Mouse (Mus musculus) gastrocnemius, postnatal 14 days (tissue): Measurements from ENCODE around the gene Tspan4. TPM values are rescaled to one million over a fixed set of nuclear protein-coding genes. Genes with fewer than 3 reads are reported as not detected.

Source experiments
- DNase-seq: peaks from one replicate; pipeline ENCODE4 v3.0.0; 2021; ENCODE audit warnings: mixed read lengths
- intact Hi-C: fragments of 180-260 bp; cut with DNase I; formaldehyde crosslinking; loops from one replicate; pipeline ENCODE4 v1.15.1; 2025; ENCODE audit warnings: low total_unique reads
- total RNA-seq, 2 experiments: library from RNA; stranded (reverse); gene quantifications; 2 replicates each; pipeline ENCODE4 v1.2.3; 2021

The Tspan4 gene
- total RNA-seq, 2 experiments from 2014 or later, result 15.3 TPM

DNA sequence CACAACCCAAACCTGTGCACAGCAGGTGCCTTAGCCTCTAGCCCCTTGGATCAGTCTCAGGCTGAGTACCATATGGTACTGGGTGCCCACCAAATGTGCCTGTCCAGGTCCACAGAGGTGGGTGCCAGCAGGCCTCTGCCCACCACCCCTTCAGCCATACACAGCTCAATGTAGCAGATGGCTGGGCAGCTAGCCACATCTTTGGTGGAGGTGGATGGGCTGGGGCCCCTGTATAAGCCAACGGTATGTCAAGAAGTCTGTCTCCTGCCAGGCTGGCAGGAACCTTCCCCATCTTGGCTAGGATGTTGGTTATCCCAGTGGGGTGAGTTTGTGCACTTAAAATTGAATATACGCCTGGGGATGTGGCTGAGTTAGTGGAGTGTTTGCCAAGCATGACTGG is 10.6 kb downstream of the Tspan4 start:
- DNase-seq, result no peak
- intact Hi-C loops, result loop anchor here (2.0 kb wide), 1 partner anchor 39 kb away; no protein-coding TSS in a partner anchor

DNA sequence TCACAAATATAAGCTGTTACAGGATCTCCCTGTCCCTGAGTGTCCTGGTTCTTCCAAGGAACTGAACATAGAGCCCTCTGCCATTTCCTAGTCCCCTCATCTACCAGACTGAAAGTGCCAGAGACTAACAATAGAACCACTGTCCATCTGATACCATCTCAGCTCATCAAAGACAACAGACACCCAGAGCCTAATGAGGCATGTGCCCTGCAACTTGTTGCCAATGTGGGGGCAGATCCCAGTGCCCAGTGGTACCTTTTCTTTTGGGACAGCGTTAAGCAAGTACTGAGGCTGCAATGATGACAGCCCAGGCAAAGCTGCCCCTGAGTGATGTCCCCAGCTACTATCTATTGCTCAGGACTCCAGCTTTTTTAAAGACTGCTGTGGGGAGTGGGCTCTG is 11.2 kb downstream of the Tspan4 start:
- intact Hi-C loops, result no loop called here
- DNase-seq, result no peak

DNA sequence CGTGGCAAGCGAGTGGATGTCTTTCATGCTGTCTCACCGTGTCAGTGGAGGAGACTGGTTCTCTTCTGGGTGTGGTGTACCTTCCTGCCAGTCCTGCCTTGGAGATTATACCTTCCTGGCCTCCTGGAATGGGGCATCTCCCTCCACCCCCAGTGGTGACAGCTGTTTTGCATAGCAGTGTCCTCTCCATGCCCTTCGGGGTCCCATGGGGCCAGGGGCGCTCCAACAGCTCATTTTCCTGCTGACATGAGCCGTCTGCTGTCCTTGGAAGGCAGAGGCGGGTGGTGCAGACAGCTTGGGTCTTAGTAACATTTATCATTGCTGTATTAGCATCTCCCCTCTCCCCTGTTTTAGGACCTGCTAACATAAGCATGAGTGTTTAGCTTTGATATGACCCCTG is 12.1 kb downstream of the Tspan4 start:
- intact Hi-C loops, result no loop called here
- DNase-seq, result no peak

DNA sequence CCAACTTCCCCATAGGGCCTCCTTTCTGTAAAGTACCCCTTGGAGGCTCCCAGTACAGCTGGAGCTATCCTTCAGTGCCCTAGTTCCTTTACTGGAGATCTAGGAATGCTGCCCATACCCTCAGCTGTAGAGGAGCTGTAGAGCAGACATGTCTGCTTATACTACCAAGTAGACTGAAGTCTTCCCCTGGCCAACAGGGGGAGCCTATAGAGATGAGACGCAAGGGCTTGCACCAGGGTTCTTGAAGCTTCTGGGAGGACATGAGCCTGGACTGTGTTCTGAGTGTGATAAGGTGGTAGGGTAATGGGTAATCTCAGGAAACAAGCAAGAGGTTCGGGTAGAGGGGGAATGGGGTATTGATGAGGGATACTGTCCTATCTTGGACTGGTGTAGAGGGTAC is 16.1 kb downstream of the Tspan4 start:
- intact Hi-C loops, result no loop called here

DNA sequence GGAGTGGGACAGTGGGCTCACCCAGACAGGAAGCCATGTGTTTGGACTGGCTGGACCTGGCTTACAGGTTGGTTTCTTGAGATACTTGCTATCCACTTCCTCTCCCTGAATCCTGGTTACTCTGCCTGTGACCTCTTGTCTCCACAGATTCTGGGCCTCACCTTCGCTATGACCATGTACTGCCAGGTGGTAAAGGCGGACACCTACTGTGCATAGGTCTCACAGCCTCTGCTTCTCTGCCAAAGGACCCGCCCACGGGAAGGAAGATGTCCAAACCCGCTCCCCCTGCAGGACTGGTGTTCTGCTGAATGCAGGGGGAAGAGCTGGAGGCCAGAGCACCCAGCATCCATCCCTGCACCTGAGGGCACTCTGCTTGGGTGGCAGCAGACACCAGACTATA is 17.7 kb downstream of the Tspan4 start:
- no peak for DNase-seq
- intact Hi-C loops, result no loop called here

More for the DNA sequence above, 16.1 kb downstream of the Tspan4 start:
- DNase-seq, result no peak

DNA sequence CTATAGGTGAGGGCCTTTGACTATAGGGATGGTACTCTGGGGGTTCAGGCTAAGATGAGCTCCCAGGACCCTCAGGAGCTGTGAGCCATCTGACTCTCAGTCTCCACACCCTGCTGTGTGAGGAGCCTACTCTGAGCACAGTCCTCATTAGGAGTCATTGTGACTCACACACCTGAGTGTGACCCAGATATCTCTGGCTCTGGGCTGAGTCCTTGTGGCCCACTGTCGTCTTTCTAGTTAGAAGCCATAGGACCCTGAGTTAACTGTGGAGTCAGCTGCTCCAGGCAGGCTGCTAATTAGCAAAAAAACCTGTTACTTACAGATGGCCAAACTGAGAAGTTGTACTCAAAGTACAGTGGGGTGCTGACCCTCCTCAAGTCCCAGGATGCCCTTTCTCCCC is 18.7 kb downstream of the Tspan4 start:
- DNase-seq, result no peak
- intact Hi-C loops, result no loop called here

DNA sequence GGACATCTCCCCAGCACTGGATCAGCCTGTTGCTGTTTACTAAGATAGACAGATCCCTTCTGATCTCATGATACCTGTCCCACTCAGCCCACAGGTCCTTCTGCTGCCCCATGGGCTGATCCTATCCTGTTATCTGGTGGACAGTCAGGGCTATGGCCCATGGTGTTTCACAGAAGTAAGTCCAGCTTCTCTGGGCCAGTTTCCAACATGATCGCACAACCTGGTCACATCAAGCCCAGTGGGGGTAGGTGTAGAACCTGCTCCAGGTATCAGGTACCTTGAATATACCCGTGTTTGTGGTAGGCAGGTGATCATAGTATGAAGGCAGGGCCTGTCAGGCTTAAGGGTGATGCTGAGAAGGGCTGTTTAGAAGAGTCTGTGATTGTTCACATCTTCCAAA is 20.3 kb downstream of the Tspan4 start:
- intact Hi-C loops, result no loop called here

DNA sequence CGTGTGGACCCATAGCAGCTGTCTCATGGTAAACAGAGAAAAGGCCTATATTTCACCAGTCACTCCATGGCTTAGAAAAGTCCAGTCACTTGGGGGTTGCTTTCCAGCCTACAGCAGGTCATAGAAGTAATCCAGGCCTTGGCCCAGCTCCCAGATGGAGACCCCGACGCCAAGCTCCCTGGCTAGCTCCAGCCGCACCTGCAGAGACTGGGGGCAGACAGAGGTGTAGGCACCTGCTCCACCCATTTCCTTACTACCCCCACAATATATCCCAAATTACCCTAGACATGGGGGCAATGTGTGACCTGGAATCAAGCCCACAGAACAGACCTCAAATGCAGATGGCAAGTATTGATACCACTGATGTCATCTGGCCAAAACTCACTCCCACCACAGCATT is 20.9 kb downstream of the Tspan4 start:
- no peak for DNase-seq
- intact Hi-C loops, result no loop called here

More for the DNA sequence above, 20.3 kb downstream of the Tspan4 start:
- DNase-seq, result no peak

DNA sequence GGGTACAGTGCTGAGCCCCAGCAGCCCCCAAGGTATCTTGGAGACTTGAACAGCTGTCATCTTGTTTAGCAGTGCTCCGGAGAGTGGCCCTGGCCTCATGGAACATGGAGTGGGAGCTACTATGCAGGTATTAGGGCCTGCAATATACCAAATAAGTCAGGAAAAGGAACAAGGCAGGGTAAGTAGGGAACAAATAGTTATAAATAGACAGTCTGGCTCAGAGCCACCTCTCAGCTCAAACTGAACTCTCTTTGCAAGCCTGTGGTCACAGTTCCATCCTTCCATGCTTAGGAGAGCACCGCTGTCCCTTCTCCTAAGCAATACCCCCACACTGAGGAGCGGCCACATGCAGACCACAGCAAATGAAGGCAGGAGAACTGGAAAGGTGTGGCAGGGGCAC is 22.6 kb downstream of the Tspan4 start:
- intact Hi-C loops, result no loop called here
- DNase-seq, result no peak

DNA sequence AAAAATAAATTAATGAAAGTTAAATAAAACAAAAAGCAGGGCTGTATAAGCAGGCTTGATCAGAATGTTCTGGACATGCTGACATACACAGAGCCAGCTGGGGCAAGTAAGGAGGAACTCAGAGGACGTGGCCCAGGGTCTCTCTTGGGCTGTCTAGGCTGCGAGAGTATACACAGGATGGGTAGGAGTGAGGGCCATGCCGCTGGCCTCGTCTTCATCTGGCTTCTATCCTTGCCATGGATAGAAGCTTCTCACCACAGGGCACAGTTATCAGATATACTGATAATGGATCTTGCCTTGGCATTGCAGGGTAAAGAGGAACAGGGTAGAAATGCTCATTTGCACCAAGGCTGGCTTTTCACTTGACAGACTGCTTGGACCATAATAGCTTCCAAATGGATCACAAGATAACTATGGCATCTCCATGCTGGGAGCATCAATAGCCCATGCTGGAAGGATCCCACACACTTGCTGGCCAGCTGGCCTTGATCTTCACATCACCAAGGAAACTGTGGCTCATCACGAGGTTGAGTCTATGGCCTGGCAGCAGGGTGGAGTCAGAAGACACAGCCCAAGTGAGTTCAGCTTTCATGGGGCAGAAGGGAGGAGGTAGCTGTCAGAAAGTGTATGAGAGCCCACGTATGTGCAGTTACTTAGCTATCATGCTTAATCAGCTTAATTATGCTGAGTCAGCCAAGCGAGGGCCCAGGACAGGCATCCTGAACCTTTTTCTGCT is 26.9 kb downstream of the Tspan4 start:
- intact Hi-C loops, result no loop called here
- no peak for DNase-seq

DNA sequence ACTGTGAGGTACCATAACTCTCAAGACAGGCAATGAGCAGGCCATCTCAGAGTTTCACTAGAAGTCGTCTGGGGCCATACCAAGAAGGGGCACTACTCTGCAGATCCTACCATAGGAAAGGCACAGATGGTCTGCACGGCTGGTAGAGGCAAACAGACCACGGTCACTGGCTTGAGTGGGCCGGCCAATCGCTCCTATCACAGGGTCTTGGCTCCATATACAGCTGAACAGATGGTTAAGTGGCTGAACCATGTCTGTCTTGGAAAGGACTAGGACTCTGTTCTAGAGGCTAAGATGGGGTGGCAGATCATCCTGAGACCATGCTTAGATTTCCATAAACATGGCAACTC is 27.5 kb downstream of the Tspan4 start:
- intact Hi-C loops, result no loop called here
- DNase-seq, result no peak

DNA sequence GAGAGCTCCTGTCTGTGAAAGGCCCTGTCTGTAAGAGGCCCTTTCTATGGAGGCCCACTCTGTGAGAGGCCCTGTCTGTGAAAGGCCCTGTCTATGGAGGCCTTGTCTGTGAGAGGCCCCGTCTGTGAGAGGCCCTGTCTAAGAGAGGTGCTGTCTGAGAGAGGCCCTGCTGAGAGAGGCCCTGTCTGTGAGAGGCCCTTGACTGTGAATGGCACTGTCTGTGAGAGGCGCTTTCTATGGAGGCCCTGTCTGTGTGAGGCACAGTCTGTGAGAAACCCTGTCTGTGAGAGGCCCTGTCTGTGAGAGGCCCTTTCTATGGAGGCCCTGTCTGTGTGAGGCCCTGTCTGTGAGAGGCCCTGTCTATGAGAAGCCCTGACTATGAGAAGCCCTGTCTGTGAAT is 31.2 kb downstream of the Tspan4 start:
- intact Hi-C loops, result no loop called here
- DNase-seq, result no peak

DNA sequence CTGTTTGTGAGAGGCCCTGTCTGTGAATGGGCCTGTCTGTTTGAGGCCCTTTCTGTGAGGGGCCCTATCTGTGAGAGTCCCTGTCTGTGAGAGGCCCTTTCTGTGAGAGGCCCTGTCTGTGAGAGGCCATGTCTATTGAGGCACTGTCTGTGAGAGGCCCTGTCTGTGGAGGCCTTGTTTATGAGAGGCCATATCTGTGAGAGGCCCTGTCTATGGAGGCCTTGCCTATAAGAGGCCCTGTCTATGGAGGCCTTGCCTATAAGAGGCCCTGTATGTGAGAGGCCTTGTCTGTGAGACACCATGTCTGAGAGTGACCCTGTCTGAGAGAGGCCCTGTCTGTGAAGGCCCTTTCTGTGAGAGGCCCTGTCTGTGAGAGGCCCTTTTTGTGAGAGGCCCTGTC is 33.1 kb downstream of the Tspan4 start:
- DNase-seq, result no peak
- intact Hi-C loops, result no loop called here

DNA sequence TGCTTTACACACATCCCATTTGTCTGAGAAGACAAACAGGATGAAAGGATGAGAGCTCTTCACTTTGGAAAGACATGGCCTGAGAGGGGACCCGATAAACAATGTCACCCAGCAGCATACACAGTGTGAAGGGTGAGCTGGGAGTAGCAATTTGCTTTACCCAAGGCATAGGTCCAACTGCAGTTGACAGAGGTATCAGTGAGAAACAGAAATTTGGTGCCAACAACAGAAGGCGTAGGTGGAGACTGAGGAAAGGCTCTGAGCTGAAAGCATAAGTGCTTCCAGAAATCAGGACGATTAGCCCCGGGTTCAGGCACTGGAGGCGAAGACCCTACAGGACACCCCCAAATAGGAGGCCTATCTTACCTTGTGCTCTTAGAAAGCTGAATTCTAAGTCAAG is 35.2 kb downstream of the Tspan4 start:
- intact Hi-C loops, result no loop called here
- no peak for DNase-seq

DNA sequence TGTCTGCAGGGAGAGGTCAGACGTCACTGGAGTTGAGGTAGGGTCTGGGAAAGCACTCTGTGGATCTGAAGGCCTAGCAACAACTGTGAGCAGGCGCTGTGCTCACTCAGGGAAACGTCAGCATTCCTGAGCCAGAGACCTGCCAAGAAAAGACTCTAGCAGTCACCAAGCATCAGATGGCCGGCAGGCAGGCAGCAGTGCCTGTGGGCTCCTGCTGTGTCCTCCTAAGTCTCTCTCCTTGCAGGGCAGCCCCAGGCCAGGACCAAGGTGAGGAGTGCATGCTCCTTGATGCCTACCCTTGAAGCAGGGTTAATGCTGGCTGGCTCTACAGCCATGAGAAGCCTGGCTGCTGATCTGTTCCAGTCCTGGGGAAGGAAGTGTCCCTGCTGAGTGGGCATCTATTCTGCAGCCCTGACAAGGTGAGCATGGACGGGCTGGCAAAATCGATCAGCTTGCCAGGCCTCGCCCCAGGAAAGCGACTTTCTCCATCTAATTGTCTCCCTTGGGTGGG is 35.7 kb downstream of the Tspan4 start:
- intact Hi-C loops, result no loop called here

DNA sequence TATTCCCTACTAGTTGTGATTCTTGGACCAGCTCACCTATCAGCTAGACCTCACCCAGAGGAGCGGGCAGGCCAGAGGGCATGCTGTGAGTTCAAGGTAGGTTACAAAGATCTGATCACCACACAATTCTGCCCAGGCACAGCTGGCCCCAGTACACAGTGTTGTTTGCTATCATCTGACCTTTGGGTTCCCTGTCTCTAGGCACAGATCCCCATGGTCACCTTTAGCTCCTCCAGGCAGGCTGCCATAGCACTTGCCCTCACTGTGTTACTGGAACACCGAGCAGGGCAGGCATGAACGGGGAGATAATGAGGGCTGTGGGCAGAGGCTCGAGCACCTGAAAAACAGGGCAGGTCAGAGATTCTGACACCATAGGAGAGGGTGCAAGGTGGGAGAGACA is 42.6 kb downstream of the Tspan4 start:
- no peak for DNase-seq

More for the DNA sequence above, 35.7 kb downstream of the Tspan4 start:
- peak; percentile 26 for DNase-seq

DNA sequence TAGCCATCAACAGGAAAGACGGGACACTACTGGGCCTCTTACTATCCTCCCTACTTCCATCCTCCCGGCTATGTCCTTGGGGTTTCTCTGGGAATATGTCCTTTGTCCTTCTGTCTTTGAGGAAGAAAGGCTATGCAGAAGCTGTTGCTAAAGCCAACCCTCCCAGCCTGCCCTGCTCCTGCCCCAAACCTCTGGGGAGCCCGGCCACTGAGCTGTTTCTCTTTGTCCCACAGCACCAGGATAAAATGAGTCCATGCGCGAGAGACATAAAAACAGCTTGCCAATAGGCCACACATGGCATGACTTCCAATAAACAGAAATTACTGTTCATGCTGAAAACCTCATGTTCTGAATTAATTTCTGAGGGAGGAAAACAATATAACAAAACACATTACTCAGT is 43.3 kb downstream of the Tspan4 start:
- DNase-seq, result no peak
- intact Hi-C loops, result no loop called here

More for the DNA sequence above, 42.6 kb downstream of the Tspan4 start:
- intact Hi-C loops, result no loop called here

DNA sequence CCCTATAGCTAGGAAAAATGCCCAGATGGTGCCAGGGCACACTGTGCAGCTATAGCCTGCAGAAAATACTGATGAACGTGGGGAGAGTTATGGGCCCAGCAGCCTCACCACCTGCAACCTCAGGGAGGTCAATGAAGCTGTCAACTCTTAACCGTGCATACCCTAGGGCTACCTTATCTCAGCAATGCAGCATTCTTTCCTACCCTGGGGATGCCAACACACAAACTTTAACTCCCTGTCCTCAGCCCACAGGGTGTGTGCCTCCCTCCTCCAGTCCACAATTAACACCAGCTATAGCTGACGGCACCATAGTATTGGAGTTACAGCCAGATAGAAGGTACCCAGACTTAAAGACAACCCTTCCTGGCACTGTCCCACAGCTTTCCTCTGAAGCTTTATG is 43.9 kb downstream of the Tspan4 start:
- DNase-seq, result no peak
- intact Hi-C loops, result no loop called here

DNA sequence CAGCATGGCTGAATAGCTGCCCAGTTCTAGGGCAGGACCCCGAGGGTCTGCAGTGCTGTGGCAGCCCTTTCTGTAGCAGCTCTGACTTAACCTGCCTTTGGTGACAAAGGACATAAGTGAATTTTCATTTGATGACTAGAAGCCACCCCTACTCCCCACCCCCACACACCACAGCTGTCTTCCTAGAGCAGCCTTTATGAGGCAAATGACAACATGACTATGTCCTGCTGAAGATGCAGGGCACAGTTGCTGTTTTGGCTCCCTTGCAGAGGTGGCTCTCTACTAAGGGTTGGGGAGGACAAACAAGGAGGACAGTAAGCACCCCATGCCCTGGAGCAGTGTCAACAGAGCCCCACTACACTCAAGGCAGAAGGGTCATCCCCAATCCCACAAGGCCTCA is 44.8 kb downstream of the Tspan4 start:
- DNase-seq, result no peak
- intact Hi-C loops, result loop anchor here (10.0 kb wide), 1 partner anchor 115 kb away; no protein-coding TSS in a partner anchor

DNA sequence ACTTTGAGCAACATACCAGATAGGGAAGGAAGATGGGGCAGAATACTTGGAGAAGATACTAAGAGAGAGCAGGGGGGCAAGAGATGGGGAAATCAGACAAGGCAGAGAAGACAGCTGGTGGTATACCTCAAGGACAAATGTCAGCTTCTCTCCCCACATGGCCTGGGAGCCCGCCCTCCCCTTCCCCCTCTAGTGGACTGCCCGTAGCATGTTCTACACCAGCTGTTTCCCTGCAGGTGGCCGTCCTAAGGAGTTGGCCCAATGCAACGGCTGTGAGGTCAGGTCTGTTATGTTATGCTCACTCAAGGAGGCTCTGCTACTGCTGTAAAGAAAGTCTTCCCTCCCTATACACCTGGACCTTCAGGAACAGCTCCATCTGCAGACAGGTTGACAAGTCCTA is 48.0 kb downstream of the Tspan4 start:
- DNase-seq, result no peak
- intact Hi-C loops, result loop anchor here (10.0 kb wide), 1 partner anchor 118 kb away; no protein-coding TSS in a partner anchor

DNA sequence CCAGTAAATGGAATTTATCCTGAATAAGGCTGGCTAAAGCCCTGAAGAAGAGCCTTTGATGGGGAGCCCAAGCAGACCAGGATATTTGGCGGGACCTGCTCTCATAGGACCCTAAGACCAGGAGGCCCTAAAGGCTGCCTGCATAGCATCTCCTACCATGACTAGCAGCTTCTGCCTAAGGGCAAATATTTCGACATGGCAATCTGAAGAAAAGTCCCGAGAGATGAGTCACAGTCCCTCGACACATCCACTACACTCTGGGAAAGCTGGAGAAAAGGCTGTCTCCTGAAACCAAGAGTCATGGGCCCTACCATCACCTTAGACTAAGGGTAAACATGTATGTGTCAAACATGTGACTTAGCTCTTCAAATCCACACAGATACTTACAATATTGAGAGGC is 49.2 kb downstream of the Tspan4 start:
- DNase-seq, result no peak
- intact Hi-C loops, result loop anchor here (2.0 to 10.0 kb wide), 2 partner anchors 39 to 119 kb away; no protein-coding TSS in a partner anchor
